Mouse (Mus musculus) cortical plate, adult 2 months (tissue): Measurements from ENCODE around the gene Gatb.

ENCODE experiments used
- CTCF ChIP-seq: fragments of 200-500 bp; IDR thresholded peaks from 2 replicates; pipeline ENCODE4 v1.5.1; 2011; ENCODE audit warnings: mild to moderate bottlenecking, control low read depth, low read length; ENCODE audit not compliant: insufficient read depth; ENCODE audit errors: extremely low read depth
- POLR2A ChIP-seq: fragments of 200-500 bp; IDR thresholded peaks from 2 replicates; pipeline ENCODE4 v1.6.1; 2011; ENCODE audit warnings: mild to moderate bottlenecking, low read length, control low read depth; ENCODE audit not compliant: insufficient read depth; ENCODE audit errors: extremely low read depth

DNA sequence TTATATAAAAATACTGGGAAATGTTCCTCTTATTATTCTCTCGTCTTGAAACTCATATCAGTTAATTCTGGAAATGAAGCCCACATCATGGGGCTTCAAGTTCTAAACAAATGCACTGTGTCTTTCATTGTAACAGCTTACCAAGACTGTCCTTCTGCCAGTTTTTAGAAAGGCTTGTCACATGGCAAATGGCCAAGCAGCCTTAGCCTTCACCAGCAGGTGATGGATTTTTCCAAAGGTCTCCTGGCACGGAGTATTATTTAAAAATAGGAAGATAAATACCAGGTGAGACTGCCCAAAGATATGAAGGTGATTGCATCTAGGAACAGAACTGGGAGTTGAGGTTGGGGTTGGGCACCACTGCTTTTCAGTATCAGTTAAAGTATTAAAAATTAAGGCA lies 8.8 kb downstream of the Gatb start:
- no peak for TF ChIP-seq CTCF
- TF ChIP-seq POLR2A, result no peak
